Mouse (Mus musculus) urinary bladder, postnatal 36 days (tissue): ENCODE measurements at regions not wholly inside any gene's neighbourhood (a gene's known extent, or its start where the extent isn't known, plus 50 kb on each side); places are given as distances from the start of the nearest gene placed in this dataset.

Experiments used
- DNase-seq, 2 experiments: peaks; one replicate each; pipeline ENCODE4 v3.0.0; 2022; ENCODE audit warnings: low spot score in 2 of 2, mixed read lengths in 1 of 2

DNA sequence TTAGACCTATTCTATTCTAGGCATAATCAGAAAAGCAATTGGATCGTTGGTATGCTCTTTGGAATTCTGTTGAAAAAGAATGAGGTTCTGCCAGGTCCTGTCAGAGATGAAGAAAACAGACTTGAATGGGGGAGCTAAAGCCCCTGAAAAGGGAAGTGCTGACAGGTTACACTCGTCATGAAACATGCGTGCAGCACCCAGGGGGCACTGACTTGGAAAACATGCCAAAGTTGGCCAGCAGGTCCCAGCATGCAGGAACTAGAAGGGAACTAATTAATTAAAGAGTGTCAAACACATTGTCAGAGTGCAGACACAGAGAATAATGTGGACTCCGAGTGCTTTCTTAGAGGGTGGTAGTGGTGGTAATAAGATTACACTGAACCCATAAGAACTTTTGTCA lies 346.2 kb upstream of the Smarca2 start:
- no peak for DNase-seq

DNA sequence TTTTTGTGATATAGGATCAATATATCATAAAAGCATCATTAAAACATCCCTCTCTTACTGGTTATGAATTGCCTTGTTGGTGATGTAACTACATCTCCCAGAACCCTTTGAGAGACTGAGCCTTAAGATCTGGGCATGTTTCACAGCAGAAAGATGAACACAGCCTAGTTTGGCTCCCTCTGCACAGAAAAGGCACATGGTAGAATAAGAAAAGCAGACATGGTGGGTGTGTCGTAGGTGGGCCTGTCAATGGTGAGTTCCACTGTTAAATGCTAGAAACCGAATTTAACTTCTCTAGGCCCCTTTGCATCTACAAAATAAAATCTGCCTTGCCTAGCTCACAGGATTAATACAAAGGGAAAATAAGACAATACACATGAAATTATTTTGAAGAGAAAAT lies 343.3 kb upstream of the Smarca2 start:
- no peak for DNase-seq

DNA sequence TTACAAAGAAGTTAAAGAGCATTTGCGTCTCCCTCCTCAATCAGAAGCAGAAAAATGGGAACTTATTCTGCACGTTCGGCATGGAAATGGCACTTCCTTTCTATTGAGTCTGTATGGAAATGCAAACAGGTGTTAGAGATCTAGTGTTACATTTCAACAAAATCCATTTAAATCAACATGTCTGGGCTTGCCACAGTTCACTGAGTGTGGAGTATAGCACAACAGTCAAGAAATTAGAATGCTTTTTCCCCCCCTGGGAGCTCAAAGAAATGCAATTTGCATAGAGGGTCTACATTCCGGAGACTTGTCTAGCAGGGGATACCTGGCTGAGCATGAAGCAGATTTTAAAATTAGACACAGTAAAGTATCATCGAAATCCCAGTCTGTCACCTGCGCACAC lies 308.5 kb upstream of the Smarca2 start:
- no peak for DNase-seq

DNA sequence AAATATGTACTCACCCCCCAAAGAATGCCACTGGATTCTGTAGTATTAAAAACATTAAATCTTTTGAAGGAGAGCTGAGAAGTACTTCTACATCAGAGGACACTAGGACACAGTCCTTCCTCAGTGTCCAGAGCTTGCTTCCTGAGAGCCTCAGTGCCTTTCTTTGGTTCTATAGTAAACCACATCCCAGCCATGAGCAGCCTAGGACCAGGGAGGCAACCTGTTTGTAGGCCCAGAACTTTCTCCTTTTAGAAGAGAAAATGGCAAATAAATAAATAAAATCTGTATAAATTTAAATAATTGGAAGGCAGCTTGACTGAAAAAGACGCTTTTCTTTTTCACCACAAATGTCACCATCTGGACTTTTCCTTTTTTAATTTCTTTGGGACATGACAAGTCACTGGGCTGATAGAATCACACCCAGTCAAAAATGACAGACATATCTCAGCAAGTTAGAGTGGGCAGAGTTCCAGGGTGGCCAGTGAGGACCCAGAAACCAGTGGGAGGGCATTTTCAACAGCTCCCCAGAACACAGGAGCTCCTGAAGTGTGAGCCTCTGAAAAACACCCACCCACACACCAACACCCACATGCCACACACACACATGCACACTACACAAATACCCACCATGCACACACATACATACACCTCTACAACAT lies 296.2 kb upstream of the Smarca2 start:
- no peak for DNase-seq

DNA sequence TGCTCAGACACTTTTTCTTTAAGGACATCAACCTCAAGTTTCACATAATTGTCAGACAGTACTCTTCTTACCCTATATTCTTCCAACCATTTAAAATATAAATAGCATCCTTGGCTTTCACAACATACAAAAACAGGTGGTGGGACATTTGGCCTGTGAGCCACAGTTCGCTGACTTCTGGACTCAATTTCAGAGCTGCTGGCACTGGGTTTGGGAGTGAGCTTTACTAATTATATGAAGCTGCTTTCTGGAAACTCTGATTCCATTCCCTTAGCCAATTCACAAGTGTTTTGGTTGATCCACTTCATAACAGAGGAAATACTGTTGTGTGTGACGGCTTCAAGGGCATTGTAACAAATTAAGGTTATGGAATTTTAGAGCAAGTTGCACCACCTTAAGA lies 285.9 kb upstream of the Smarca2 start:
- DNase-seq = no peak

DNA sequence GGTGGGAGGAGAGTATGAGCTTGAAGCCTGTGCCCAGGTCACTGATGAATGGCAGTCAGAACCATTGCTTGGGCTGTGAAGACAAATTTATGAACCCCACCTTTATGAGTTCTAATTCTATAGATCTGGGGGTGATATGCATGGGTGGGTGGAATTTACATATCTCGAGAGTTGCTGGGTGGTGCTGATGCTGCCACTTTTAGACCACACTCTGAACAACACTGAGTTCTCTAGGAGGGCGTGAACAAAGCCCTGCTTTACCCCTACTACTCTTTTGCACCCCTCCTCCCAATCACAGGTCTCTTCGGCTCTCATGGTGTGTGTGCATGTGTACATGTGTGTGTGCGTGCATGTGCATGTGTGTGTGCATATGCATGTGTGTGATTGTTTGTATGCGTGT lies 281.2 kb upstream of the Smarca2 start:
- DNase-seq = no peak

DNA sequence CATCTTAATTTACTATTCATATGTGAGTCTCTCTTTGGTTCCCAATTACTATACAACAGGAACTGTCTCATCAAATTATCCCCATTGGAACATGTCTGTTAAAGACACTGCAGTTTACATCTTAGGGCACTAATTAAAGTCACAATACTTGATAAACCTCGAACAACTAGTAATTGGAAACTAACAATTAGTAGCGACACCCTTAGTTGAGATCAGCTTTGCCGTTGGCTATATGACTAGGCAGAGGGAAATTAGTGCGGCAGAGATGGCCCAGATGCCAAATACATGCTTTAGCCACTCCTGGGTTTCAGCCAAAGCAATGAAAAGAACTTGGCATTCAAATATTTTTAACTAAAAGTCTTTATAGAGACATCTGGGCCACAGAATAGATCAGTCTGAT lies 265.7 kb upstream of the Smarca2 start:
- DNase-seq = no peak

DNA sequence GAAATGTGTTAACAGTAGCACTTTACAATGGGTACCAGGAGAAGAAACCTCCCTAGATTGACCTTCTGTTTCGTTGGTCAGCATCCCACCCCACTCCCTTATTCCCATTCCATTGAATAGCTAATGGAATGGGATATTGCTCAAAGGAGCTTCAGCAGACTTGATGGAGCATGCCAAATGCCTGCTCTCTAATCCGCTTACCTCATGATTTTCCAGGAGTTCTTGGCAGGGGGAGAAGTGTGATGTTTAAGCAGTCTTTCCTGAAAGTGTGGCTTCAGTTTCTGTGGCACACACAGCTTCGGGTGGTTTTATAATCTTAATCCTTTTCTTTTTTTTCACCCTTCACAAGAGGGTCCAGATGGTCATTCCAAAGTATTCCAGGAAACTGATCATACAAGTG lies 264.7 kb upstream of the Smarca2 start:
- no peak for DNase-seq

DNA sequence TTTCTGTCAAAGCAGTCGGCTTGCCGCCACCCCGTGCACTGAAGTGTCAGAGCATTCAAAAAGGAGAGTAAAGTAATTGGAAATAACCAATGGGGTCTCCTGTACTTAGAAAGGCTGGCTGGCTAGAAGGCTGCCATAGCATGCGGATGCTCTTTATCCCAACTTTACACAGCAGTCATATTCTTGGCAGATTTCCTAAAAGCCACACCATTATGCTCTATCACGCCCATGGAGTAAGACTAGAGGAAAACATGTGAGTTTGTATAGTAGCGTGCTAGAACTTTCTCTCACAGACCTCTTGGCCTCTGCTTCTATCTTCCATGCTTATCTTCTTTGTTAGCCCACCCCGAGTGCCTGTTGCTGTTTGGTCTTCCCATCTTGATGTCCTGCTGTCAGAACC lies 249.8 kb upstream of the Smarca2 start:
- no peak for DNase-seq

DNA sequence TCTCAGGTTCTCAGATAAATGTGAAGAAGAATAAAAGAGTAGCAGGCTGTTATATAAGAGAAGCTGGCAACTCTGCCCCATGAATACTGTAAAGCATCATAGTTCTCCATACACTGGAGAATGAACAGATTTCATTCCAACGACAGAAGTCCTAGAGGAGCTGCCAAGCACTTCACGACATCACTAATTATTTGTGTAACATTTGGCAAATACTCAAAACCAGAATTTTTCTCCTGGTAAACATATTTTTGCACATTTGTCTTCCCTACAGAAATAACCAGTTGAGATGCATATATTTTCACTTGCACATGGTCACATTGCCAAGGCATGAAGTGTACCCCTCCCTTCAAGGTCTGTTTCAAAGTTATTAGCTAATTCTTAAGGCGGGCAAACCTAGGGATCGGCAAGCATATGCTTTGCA lies 220.9 kb upstream of the Smarca2 start:
- no peak for DNase-seq

DNA sequence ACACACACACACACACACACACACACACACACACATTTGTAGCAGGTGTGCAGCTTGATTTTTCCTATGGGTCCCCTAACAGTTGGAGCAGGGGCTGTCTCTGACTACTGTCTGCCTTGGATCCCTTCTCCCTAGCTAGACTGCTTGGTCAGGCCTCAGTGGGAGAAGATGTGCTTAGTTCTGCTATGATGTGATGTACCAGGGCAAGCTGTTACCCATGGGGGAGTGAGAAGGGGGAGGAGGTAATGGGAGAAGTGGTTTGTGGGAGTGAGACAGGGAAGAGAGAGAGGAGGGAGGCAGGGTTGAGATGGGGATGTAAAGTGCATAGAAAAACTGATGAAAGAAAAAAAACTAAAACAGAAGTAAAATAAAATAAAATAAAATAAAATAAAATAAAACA lies 218.8 kb upstream of the Smarca2 start:
- no peak for DNase-seq

DNA sequence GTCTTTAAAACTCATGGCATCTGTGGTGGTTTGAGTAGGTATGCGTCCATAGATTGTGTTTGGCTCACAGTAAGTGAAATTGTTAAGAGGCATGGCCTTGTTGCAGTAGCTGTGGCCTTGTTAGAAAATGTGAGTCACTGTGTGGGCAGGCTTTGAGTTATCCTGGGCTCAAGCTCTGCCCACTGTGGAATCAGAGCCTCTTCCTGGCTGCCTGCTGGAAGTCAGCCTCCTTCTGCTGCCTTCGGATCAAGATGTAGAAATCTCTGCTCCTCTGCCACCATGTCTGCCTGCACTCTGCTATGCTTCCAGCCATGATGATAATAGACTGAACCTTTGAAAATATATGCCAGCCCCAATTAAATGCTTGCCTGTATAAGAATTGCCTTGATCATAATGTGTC lies 192.2 kb upstream of the Smarca2 start:
- no peak for DNase-seq

DNA sequence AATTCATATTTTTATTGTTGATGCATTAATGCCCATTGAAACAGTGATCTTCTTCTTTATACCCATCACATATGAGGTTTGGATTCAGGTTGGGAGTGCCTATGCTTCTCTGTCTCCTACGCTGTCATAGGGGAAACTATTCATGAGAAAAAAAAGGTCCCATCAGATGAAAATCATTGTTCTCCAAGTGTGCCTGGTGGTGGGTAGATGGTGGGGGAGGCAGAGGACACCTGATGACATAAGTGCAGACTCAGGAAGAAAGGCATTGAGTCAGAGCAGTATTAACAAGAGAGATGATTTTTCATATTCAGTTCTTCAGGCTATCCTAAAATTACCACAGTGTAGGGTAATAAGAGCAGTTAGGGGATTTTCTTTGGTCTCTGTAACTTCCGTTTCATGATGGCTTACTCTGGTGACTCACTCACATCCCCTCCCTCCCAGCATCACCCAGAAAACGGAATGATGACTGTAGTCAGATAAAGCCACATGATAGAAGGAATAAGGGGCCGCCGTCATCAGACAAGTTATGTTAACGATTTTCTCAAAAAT lies 190.3 kb upstream of the Smarca2 start:
- no peak for DNase-seq

DNA sequence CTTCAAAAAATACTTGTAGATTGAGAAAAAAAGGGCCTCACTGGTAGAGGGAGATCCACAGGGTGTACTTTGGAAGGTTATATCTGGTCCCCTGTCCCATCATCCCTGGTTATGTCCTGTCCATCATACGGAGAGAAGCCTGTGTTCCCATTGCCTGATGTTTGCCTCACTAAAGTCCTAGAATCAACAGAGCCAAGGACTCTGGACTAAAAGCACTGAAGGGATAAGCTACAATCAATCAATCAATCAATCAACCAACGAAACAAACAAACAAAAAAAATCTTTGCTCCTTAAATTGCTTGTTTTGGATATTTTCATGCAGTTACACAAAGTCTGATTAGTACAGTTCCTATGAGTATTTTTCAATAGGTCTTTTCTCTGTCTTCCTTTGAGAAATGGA lies 185.1 kb upstream of the Smarca2 start:
- DNase-seq = no peak

DNA sequence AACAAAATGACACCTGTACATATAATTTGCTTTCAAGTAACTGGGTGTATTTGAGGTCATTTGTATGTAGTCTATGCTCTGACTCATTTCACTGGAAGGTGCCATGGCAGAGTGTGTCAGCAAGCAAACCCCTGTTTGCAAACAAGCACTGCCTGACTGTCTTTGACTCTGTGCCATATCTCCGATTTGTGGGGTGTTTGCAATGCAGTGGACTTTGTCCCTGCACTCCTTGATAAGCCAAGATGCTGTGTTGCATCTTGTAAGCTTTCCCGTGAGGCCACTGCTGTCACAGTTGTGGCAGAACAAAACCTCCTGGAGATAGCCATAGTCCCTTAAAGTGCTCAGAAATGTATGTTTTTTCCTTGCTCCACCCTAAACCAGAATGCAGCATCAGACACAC lies 165.7 kb upstream of the Smarca2 start:
- no peak for DNase-seq

DNA sequence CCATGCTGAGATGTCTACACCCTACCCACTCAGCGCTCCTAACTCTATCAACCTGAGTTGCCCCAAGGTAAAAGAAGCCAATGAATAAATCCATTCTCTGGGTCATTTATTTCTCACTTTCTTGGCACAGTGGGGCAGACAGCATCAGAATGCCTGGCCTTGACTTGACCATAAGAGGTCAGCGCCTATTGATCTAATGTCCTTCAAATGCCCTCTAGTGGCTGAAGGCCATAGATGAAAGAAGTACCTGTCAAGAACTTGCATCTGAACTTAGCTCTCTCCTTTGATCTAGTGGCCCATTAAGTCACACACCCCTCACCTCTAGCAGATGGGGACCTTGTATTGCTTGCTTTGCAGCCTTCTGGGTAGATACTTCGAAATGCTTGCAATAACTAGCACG lies 159.5 kb upstream of the Smarca2 start:
- no peak for DNase-seq

DNA sequence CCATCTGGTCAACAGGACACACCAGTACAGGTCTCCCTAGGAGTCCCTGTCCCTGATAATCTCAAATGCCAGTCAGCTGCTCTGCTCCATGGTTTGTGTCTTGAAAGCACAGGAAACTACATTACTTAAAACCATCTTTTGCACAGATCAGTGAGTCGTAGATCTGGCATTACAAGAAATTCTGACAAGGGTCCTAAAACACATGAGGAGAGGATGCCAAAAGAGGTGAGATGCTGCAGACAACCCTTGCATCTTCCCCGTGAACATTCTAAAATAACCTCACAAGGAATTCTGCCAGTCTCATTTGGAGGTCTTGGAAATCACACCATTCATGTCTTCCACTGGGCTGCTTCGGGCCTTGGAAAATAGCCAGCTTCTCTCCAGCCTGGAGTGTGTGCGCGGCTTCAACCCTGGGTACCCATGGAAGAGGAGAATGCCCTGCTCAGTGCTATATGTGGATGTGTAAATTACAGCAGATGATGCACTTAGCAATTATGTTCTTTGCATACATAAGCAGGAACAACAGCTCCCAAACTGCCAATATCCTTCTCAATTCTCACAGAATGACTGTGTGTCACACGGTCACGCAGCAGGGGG lies 157.3 kb upstream of the Smarca2 start:
- DNase-seq = no peak

DNA sequence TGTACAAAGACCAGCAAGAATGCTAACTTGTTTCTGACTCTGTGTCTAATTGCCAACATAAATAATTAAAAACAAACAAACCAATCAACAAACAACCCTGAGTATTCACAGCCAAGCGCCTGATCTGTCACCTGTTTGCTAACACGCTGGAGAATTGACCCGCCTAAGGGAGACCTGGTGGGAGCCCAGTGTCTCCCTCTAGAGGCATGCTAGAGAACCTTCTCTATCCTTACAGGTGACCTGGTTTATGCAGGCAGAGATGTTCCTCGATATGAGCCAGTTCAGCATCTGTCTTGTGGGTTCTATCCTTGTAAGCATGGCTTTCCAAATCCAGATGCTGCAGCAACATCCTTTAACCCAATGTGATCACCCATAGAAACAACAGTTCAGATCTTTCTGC lies 143.1 kb upstream of the Smarca2 start:
- DNase-seq = no peak

DNA sequence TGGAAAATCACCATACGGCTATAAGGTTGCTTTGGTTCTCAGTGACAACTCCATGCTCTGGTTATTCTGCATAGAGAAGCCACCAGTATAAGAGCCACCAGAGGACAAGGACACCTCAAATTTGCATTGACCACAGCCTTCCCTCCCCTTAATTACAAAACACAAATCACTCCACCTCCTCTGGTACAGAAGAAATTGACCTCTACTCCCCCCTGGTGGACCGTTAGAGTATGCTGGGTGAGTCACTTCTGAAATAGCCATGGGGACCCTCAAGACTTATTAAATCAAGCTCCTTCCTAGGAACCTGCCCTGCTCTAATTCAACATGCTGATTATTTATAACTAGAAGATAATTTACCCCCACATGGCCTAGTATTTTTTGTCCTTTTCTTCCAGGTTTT lies 139.6 kb upstream of the Smarca2 start:
- DNase-seq = no peak

DNA sequence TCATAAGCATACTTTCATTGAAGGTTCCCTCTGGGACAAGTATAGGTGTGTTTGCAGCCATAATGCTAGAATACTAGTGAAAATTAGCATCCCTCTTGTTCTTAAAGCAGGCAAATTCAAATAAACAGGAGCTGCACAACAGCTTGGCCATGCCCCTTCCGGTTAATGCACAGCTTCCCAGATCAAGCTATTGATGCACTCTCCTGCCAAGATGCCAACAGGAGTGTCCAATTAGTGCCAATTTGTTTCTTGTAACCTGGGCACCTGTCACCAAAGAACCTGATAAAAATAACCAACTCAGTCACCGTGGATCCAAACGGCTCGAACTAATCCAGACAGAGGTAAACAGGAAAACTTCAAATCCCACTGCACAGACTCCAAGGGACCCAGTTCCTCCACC lies 138.6 kb upstream of the Smarca2 start:
- no peak for DNase-seq

DNA sequence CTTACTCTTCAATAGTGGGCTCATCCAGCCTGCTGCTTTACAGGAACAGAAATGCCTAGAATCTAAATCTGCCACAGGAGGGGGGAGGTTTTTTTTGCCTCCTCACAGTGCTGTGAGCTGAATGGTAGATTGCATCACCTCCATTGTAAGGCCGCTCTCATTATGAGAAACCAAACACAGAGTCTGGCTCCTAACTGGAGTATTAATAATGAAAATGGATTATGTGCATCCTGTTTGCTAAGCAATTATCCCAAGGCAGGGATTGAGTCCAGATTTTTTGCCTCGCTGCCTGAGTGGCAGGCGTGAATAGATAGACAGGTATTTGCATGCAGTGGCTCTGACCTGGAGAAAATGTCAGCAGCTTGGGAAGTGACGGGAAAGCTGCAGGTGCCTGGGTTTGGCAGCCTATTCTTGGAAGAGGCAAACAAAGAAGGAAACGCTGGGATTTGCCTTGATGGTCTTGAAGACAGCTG lies 137.6 kb upstream of the Smarca2 start:
- no peak for DNase-seq

DNA sequence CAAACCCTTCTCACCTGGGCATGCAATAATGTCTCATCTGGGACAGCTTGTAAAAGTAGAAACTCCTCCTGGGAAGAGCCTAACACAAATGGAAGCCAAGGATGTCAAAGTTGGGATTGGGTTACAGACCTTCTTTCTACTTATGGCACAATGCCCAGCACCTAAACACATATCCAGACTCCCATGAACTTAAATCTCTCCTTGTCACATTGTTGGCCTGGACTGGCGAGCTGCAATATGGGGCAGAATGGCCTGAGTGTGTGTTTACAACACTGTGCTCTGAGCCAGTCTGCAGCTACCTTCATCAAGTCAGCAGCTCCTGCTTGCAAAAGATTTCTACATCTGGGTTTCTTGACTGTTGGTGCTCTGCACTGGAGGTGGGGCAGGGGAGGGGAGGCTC lies 132.2 kb upstream of the Smarca2 start:
- DNase-seq = no peak

DNA sequence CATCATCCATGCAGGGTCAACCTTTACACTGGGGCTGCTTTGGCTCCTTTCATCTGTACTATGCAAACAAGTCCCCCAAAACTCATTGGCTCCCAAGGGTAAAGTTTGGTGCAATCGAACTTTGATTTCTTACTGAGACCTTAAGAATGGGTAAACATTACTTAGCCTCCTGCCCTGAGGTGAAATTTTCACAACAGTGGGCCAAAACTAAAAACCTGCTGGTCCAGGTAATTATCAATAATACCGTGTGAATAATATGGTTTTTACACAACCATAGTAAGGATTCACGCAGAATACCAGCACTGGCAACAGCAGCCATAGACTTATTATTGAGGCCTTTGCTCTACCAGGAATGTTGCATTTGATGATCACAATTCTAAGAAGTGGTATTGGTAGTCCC lies 131.6 kb upstream of the Smarca2 start:
- no peak for DNase-seq

DNA sequence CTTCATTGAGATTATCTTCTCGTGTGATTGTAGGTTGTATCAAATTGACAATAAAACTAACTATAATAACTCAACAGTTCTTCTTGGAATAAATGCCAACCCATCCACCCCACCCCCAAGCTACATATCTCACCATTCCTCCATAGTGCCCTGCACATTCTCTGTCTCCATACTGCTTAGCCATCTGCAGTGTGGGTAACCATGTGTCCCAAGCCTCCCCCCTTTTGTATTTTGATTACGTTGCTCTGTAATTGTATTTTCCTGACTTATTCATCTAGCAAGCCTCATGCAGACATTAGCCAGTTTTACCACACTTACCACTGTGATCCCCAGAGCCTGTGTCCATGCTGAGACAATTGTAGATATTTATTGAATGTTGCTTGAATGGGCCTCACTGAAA lies 129.7 kb upstream of the Smarca2 start:
- no peak for DNase-seq
